Mouse (Mus musculus) left cerebral cortex, adult 8-10 months (tissue): ENCODE results near the gene Map2k6. TPM values are rescaled to one million over a fixed set of nuclear protein-coding genes. Genes with fewer than 3 reads are reported as not detected.

Experiments
- DNase-seq, 2 experiments: peaks; one replicate each; pipeline ENCODE4 v3.0.0; 2022; ENCODE audit warnings: low spot score in 2 of 2
- total RNA-seq, 4 experiments: library from RNA; stranded (reverse); gene quantifications; 2 replicates each; pipeline ENCODE4 v1.2.4; 2022

Gene Map2k6
- total RNA-seq, 4 experiments from 2014 or later = 21.9 to 23.5 (median 22.6) TPM

- no peak for DNase-seq
These were observed 51.8 kb downstream of the Map2k6 start for GRCm38 (mm10) chr11:110450758-110451121.

GRCm38 (mm10) chr11:110451590-110451989 lies 52.7 kb downstream of the Map2k6 start:
- no peak for DNase-seq

GRCm38 (mm10) chr11:110453445-110454154 lies 54.7 kb downstream of the Map2k6 start:
- no peak for DNase-seq

GRCm38 (mm10) chr11:110457441-110457912 lies 58.6 kb downstream of the Map2k6 start:
- DNase-seq = no peak

GRCm38 (mm10) chr11:110460480-110460879 lies 61.6 kb downstream of the Map2k6 start:
- no peak for DNase-seq

GRCm38 (mm10) chr11:110461560-110462331 lies 62.8 kb downstream of the Map2k6 start:
- no peak for DNase-seq

GRCm38 (mm10) chr11:110462975-110463578 lies 64.2 kb downstream of the Map2k6 start:
- DNase-seq = no peak

- DNase-seq = no peak
These were observed 64.9 kb downstream of the Map2k6 start for GRCm38 (mm10) chr11:110463801-110464200.

- DNase-seq = no peak
These were observed 70.1 kb downstream of the Map2k6 start for GRCm38 (mm10) chr11:110469054-110469453.

GRCm38 (mm10) chr11:110470561-110471273 lies 71.8 kb downstream of the Map2k6 start:
- peak in 1 of 2 experiments; percentile 45 for DNase-seq

- DNase-seq = no peak
These were observed 72.4 kb downstream of the Map2k6 start for GRCm38 (mm10) chr11:110471362-110471761.

GRCm38 (mm10) chr11:110472078-110472477 lies 73.2 kb downstream of the Map2k6 start:
- no peak for DNase-seq

- no peak for DNase-seq
These were observed 74.6 kb downstream of the Map2k6 start for GRCm38 (mm10) chr11:110473495-110473894.

- DNase-seq = no peak
These were observed 77.6 kb downstream of the Map2k6 start for GRCm38 (mm10) chr11:110476361-110477151.

- no peak for DNase-seq
These were observed 79.3 kb downstream of the Map2k6 start for GRCm38 (mm10) chr11:110477961-110478869.

GRCm38 (mm10) chr11:110478978-110479384 lies 80.1 kb downstream of the Map2k6 start:
- DNase-seq = peak in 1 of 2 experiments; percentile 33

GRCm38 (mm10) chr11:110481406-110481805 lies 82.5 kb downstream of the Map2k6 start:
- no peak for DNase-seq

GRCm38 (mm10) chr11:110482176-110482575 lies 83.3 kb downstream of the Map2k6 start:
- no peak for DNase-seq

- no peak for DNase-seq
These were observed 83.7 kb downstream of the Map2k6 start for GRCm38 (mm10) chr11:110482649-110483048.

- peak in 1 of 2 experiments; percentile 12 for DNase-seq
These were observed 84.2 kb downstream of the Map2k6 start for GRCm38 (mm10) chr11:110483165-110483564.
